Mouse (Mus musculus): ENCODE data around the gene Lingo3. TPM values are rescaled to one million over a fixed set of nuclear protein-coding genes. Genes with fewer than 3 reads are reported as not detected.
A peak's percentile ranks its signal among the peaks of the same experiment; 100 is the strongest.

The Lingo3 gene
- polyA plus RNA-seq, 2 experiments, result 0.56 to 0.88 TPM

GRCm38 (mm10) chr10:80787517-80787916, 56.3 kb downstream of the Lingo3 start:
- no peak overlapping the region for H3K4me3 ChIP-seq (replicated peaks; ENCODE audit: low read length)
- no peak for ATAC-seq (ENCODE audit: low FRiP score, low read depth)
- H3K36me3 ChIP-seq (ENCODE audit: control insufficient read depth, insufficient read depth, low read length), result peaks cover 98% of the 10 kb centered on the region
- no peak overlapping the region for H3K9ac ChIP-seq (ENCODE audit: low read depth, low read length, severe bottlenecking)
- H3K27me3 ChIP-seq (ENCODE audit: control insufficient read depth, insufficient read depth, low read length), result no peaks in the 10 kb centered on the region
- no peaks in the 10 kb centered on the region for H3K4me1 ChIP-seq (ENCODE audit: control insufficient read depth, insufficient read depth, low read length)
- no peaks in the 10 kb centered on the region for H3K9me3 ChIP-seq (ENCODE audit: control insufficient read depth, low read length)
- no peak overlapping the region for H3K4me2 ChIP-seq (replicated peaks; ENCODE audit: low read depth, low read length, severe bottlenecking)
- no peak for DNase-seq (ENCODE audit: low spot score)
- no peak overlapping the region for H3K27ac ChIP-seq (replicated peaks; ENCODE audit: low read depth, low read length)
- 82% methylated on average over 2 of the region's 2 CpGs for WGBS
- no peak for TF ChIP-seq POLR2A (IDR thresholded peaks at IDR 0.05; ENCODE audit: borderline replicate concordance, extremely low read depth, insufficient read depth, insufficient read length)

DNA sequence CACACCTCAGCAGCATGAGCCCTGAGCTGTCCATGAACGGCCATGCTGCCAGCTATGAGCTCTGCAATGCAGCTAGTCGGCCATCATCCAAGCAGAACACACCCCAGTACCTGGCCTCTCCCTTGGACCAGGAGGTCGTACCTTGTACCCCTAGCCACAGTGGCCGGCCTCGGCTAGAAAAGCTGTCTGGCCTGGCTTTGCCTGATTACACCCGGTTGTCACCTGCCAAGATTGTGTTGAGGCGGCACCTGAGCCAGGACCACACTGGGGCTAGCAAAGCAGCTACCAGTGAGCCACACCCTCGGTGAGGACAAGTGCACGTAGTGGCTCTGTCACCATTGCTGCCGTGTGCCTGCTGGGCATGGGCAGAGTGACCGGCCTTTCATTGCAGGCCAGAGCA, 57.9 kb downstream of the Lingo3 start:
- DNase-seq (ENCODE audit: low spot score) (no peak), ATAC-seq (ENCODE audit: low FRiP score, low read depth) (no peak)
- 94% methylated on average over 11 of the region's 11 CpGs for WGBS
- Histone ChIP-seq H3K27me3 (ENCODE audit: control insufficient read depth, insufficient read depth, low read length) (no peaks in the 10 kb centered on the region), H3K4me1 (ENCODE audit: control insufficient read depth, insufficient read depth, low read length) (no peaks in the 10 kb centered on the region), H3K27ac (replicated peaks; ENCODE audit: low read depth, low read length) (no peak overlapping the region), H3K4me3 (replicated peaks; ENCODE audit: low read length) (no peak overlapping the region), H3K9me3 (ENCODE audit: control insufficient read depth, low read length) (no peaks in the 10 kb centered on the region), H3K36me3 (ENCODE audit: control insufficient read depth, insufficient read depth, low read length) (peaks cover 99% of the 10 kb centered on the region), H3K9ac (ENCODE audit: low read depth, low read length, severe bottlenecking) (no peak overlapping the region), H3K4me2 (replicated peaks; ENCODE audit: low read depth, low read length, severe bottlenecking) (no peak overlapping the region)
- TF ChIP-seq POLR2A (IDR thresholded peaks at IDR 0.05; ENCODE audit: borderline replicate concordance, extremely low read depth, insufficient read depth, insufficient read length), result no peak

DNA sequence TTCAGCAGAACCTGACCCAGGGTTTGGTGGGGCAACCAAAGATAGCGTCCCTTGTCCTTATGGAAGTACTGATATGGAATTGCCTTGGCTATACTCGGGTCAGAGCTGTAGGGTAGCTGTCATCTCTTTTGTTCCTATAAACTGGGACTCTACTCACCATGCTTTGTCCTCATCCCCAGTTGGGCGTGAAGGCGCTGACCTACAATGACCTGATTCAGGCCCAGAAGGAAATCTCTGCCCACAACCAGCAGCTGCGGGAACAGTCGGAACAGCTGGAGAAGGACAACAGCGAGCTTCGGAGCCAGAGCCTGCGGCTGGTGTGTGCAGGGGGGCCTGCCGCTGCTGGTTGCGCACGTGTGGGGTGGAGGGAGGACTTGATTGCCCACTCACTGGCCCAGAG, 59.0 kb downstream of the Lingo3 start:
- DNase-seq (ENCODE audit: low spot score) (no peak), ATAC-seq (ENCODE audit: low FRiP score, low read depth) (no peak)
- Histone ChIP-seq H3K9ac (ENCODE audit: low read depth, low read length, severe bottlenecking) (no peak overlapping the region), H3K4me1 (ENCODE audit: control insufficient read depth, insufficient read depth, low read length) (no peaks in the 10 kb centered on the region), H3K4me3 (replicated peaks; ENCODE audit: low read length) (no peak overlapping the region), H3K4me2 (replicated peaks; ENCODE audit: low read depth, low read length, severe bottlenecking) (no peak overlapping the region), H3K27ac (replicated peaks; ENCODE audit: low read depth, low read length) (no peak overlapping the region), H3K27me3 (ENCODE audit: control insufficient read depth, insufficient read depth, low read length) (no peaks in the 10 kb centered on the region), H3K9me3 (ENCODE audit: control insufficient read depth, low read length) (no peaks in the 10 kb centered on the region), H3K36me3 (ENCODE audit: control insufficient read depth, insufficient read depth, low read length) (peaks cover 99% of the 10 kb centered on the region)
- 94% methylated on average over 12 of the region's 12 CpGs for WGBS
- no peak for TF ChIP-seq POLR2A (IDR thresholded peaks at IDR 0.05; ENCODE audit: borderline replicate concordance, extremely low read depth, insufficient read depth, insufficient read length)

DNA sequence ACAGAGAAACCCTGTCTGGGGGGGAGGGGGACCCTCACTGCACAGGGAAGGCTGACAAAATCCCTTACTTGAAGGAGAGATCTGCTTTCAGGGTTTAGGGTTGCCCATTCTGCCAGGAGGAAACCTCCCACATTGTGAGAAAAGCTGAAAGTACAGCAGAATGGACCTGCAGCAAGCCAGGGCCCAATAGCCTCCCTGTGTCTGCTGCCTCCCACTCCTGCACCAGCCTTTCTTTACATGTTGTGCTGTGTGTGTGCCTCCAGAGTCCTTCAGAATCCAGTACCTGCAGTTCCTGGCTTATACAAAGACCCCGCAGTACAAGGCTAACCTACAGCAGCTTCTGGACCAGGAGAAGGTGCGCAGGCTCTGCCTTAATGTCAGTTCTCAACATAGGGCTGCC, 59.5 kb downstream of the Lingo3 start:
- no peak for ATAC-seq (ENCODE audit: low FRiP score, low read depth)
- Histone ChIP-seq H3K9me3 (ENCODE audit: control insufficient read depth, low read length) (no peaks in the 10 kb centered on the region), H3K36me3 (ENCODE audit: control insufficient read depth, insufficient read depth, low read length) (peaks cover 100% of the 10 kb centered on the region), H3K27me3 (ENCODE audit: control insufficient read depth, insufficient read depth, low read length) (no peaks in the 10 kb centered on the region), H3K9ac (ENCODE audit: low read depth, low read length, severe bottlenecking) (no peak overlapping the region), H3K4me3 (replicated peaks; ENCODE audit: low read length) (no peak overlapping the region), H3K4me2 (replicated peaks; ENCODE audit: low read depth, low read length, severe bottlenecking) (no peak overlapping the region), H3K27ac (replicated peaks; ENCODE audit: low read depth, low read length) (no peak overlapping the region), H3K4me1 (ENCODE audit: control insufficient read depth, insufficient read depth, low read length) (no peaks in the 10 kb centered on the region)
- TF ChIP-seq POLR2A (IDR thresholded peaks at IDR 0.05; ENCODE audit: borderline replicate concordance, extremely low read depth, insufficient read depth, insufficient read length), result no peak
- 97% methylated on average over 2 of the region's 2 CpGs for WGBS
- no peak for DNase-seq (ENCODE audit: low spot score)

MicroRNAs within 50 kb of the gene (microRNA counts, 519-probe panel; counts per million panel counts)
- microRNA mmu-miR-1982, result not detected

Small RNA genes within 50 kb of the gene (microRNA-seq; reads per million reads assigned to microRNA genes)
- gene Mir1982, result 2.7 reads per million, percentile 5 among the genes with 10 or more reads in this experiment

Other genes with a start within 250 kb of the Lingo3 start
- 83.1 and 107 TPM in 2 replicates for gene Scamp4, start 241.2 kb downstream of the Lingo3 start, polyA plus RNA-seq (2012; rRNA removed)
- 91.4 and 104 TPM in 2 replicates for gene Scamp4, start 241.2 kb downstream of the Lingo3 start, polyA plus RNA-seq (2014; fragmentation: Nextera tagmentation; extraction: Ambion mirVana)
- gene Adat3, start 241.2 kb downstream of the Lingo3 start, polyA plus RNA-seq (2012; rRNA removed), result 16.8 and 29.2 TPM in 2 replicates
- gene Adat3, start 241.2 kb downstream of the Lingo3 start, polyA plus RNA-seq (2014; fragmentation: Nextera tagmentation; extraction: Ambion mirVana), result 5.6 and 6.4 TPM in 2 replicates
- 5.6 and 6.2 TPM in 2 replicates for gene Gm49322, start 238.0 kb downstream of the Lingo3 start, polyA plus RNA-seq (2012; rRNA removed)
- gene Gm49322, start 238.0 kb downstream of the Lingo3 start, polyA plus RNA-seq (2014; fragmentation: Nextera tagmentation; extraction: Ambion mirVana), result 2.2 and 2.8 TPM in 2 replicates
- 253 and 298 TPM in 2 replicates for gene Csnk1g2, start 221.2 kb downstream of the Lingo3 start, polyA plus RNA-seq (2012; rRNA removed)
- 110 and 125 TPM in 2 replicates for gene Csnk1g2, start 221.2 kb downstream of the Lingo3 start, polyA plus RNA-seq (2014; fragmentation: Nextera tagmentation; extraction: Ambion mirVana)
- 87.8 and 122 TPM in 2 replicates for gene Btbd2, start 187.0 kb downstream of the Lingo3 start, polyA plus RNA-seq (2012; rRNA removed)
- gene Btbd2, start 187.0 kb downstream of the Lingo3 start, polyA plus RNA-seq (2014; fragmentation: Nextera tagmentation; extraction: Ambion mirVana), result 78.0 and 89.1 TPM in 2 replicates
- gene Mknk2, start 165.9 kb downstream of the Lingo3 start, polyA plus RNA-seq (2012; rRNA removed), result 108 and 147 TPM in 2 replicates
- 93.0 and 97.7 TPM in 2 replicates for gene Mknk2, start 165.9 kb downstream of the Lingo3 start, polyA plus RNA-seq (2014; fragmentation: Nextera tagmentation; extraction: Ambion mirVana)
- 33.7 and 42.7 TPM in 2 replicates for gene Mob3a, start 142.1 kb downstream of the Lingo3 start, polyA plus RNA-seq (2012; rRNA removed)
- 35.9 and 36.5 TPM in 2 replicates for gene Mob3a, start 142.1 kb downstream of the Lingo3 start, polyA plus RNA-seq (2014; fragmentation: Nextera tagmentation; extraction: Ambion mirVana)
- 64.5 and 66.1 TPM in 2 replicates for gene Izumo4, start 141.9 kb downstream of the Lingo3 start, polyA plus RNA-seq (2012; rRNA removed)
- gene Izumo4, start 141.9 kb downstream of the Lingo3 start, polyA plus RNA-seq (2014; fragmentation: Nextera tagmentation; extraction: Ambion mirVana), result 14.4 and 15.9 TPM in 2 replicates
- 123 and 150 TPM in 2 replicates for gene Ap3d1, start 101.8 kb downstream of the Lingo3 start, polyA plus RNA-seq (2012; rRNA removed)
- 75.1 and 82.9 TPM in 2 replicates for gene Ap3d1, start 101.8 kb downstream of the Lingo3 start, polyA plus RNA-seq (2014; fragmentation: Nextera tagmentation; extraction: Ambion mirVana)
- 55.1 and 72.2 TPM in 2 replicates for gene Dot1l, start 88.8 kb downstream of the Lingo3 start, polyA plus RNA-seq (2012; rRNA removed)
- 22.7 and 25.6 TPM in 2 replicates for gene Dot1l, start 88.8 kb downstream of the Lingo3 start, polyA plus RNA-seq (2014; fragmentation: Nextera tagmentation; extraction: Ambion mirVana)
- gene Sf3a2, start 45.8 kb downstream of the Lingo3 start, polyA plus RNA-seq (2012; rRNA removed), result 78.0 and 102 TPM in 2 replicates
- gene Sf3a2, start 45.8 kb downstream of the Lingo3 start, polyA plus RNA-seq (2014; fragmentation: Nextera tagmentation; extraction: Ambion mirVana), result 80.6 and 87.6 TPM in 2 replicates
- 109 and 110 TPM in 2 replicates for gene Plekhj1, start 45.4 kb downstream of the Lingo3 start, polyA plus RNA-seq (2012; rRNA removed)
- gene Plekhj1, start 45.4 kb downstream of the Lingo3 start, polyA plus RNA-seq (2014; fragmentation: Nextera tagmentation; extraction: Ambion mirVana), result 119 and 121 TPM in 2 replicates
- 1.0 and 1.9 TPM in 2 replicates for gene Amh, start 38.8 kb downstream of the Lingo3 start, polyA plus RNA-seq (2012; rRNA removed)
- 0.11 TPM in 1 of 2 replicates, not detected in the other for gene Amh, start 38.8 kb downstream of the Lingo3 start, polyA plus RNA-seq (2014; fragmentation: Nextera tagmentation; extraction: Ambion mirVana)
- 8.5 and 12.1 TPM in 2 replicates for gene Jsrp1, start 30.5 kb downstream of the Lingo3 start, polyA plus RNA-seq (2012; rRNA removed)
- gene Jsrp1, start 30.5 kb downstream of the Lingo3 start, polyA plus RNA-seq (2014; fragmentation: Nextera tagmentation; extraction: Ambion mirVana), result 5.1 and 6.1 TPM in 2 replicates
- 882 and 1,248 TPM in 2 replicates for gene Oaz1, start 17.4 kb downstream of the Lingo3 start, polyA plus RNA-seq (2012; rRNA removed)
- 1,813 and 1,884 TPM in 2 replicates for gene Oaz1, start 17.4 kb downstream of the Lingo3 start, polyA plus RNA-seq (2014; fragmentation: Nextera tagmentation; extraction: Ambion mirVana)
- 366 and 417 TPM in 2 replicates for gene Lsm7, start 11.2 kb upstream of the Lingo3 start, polyA plus RNA-seq (2012; rRNA removed)
- 360 and 371 TPM in 2 replicates for gene Lsm7, start 11.2 kb upstream of the Lingo3 start, polyA plus RNA-seq (2014; fragmentation: Nextera tagmentation; extraction: Ambion mirVana)
- gene Sppl2b, start 11.2 kb upstream of the Lingo3 start, polyA plus RNA-seq (2012; rRNA removed), result 86.8 and 128 TPM in 2 replicates
- 40.8 and 41.8 TPM in 2 replicates for gene Sppl2b, start 11.2 kb upstream of the Lingo3 start, polyA plus RNA-seq (2014; fragmentation: Nextera tagmentation; extraction: Ambion mirVana)
- 0.04 TPM in 1 of 2 replicates, not detected in the other for gene Tmprss9, start 27.8 kb upstream of the Lingo3 start, polyA plus RNA-seq (2012; rRNA removed)
- 0.10 TPM in 1 of 2 replicates, not detected in the other for gene Tmprss9, start 27.8 kb upstream of the Lingo3 start, polyA plus RNA-seq (2014; fragmentation: Nextera tagmentation; extraction: Ambion mirVana)
- 187 and 229 TPM in 2 replicates for gene Timm13, start 56.9 kb upstream of the Lingo3 start, polyA plus RNA-seq (2012; rRNA removed)
- 330 and 335 TPM in 2 replicates for gene Timm13, start 56.9 kb upstream of the Lingo3 start, polyA plus RNA-seq (2014; fragmentation: Nextera tagmentation; extraction: Ambion mirVana)
- 75.9 and 77.5 TPM in 2 replicates for gene Lmnb2, start 74.2 kb upstream of the Lingo3 start, polyA plus RNA-seq (2012; rRNA removed)
- gene Lmnb2, start 74.2 kb upstream of the Lingo3 start, polyA plus RNA-seq (2014; fragmentation: Nextera tagmentation; extraction: Ambion mirVana), result 19.1 and 21.5 TPM in 2 replicates
- 46.2 and 52.2 TPM in 2 replicates for gene Gadd45b, start 86.0 kb upstream of the Lingo3 start, polyA plus RNA-seq (2012; rRNA removed)
- 33.8 and 36.6 TPM in 2 replicates for gene Gadd45b, start 86.0 kb upstream of the Lingo3 start, polyA plus RNA-seq (2014; fragmentation: Nextera tagmentation; extraction: Ambion mirVana)
- 7.6 and 7.9 TPM in 2 replicates for gene Gng7, start 170.9 kb upstream of the Lingo3 start, polyA plus RNA-seq (2012; rRNA removed)
- 6.5 and 7.2 TPM in 2 replicates for gene Gng7, start 170.9 kb upstream of the Lingo3 start, polyA plus RNA-seq (2014; fragmentation: Nextera tagmentation; extraction: Ambion mirVana)
- gene Diras1, start 181.6 kb upstream of the Lingo3 start, polyA plus RNA-seq (2012; rRNA removed), result 0.13 and 0.20 TPM in 2 replicates
- gene Diras1, start 181.6 kb upstream of the Lingo3 start, polyA plus RNA-seq (2014; fragmentation: Nextera tagmentation; extraction: Ambion mirVana), result not detected in 2 replicates
- 25.9 and 33.0 TPM in 2 replicates for gene Slc39a3, start 193.4 kb upstream of the Lingo3 start, polyA plus RNA-seq (2012; rRNA removed)
- 12.8 and 14.8 TPM in 2 replicates for gene Slc39a3, start 193.4 kb upstream of the Lingo3 start, polyA plus RNA-seq (2014; fragmentation: Nextera tagmentation; extraction: Ambion mirVana)
- 205 and 263 TPM in 2 replicates for gene Sgta, start 216.1 kb upstream of the Lingo3 start, polyA plus RNA-seq (2012; rRNA removed)
- 176 and 192 TPM in 2 replicates for gene Sgta, start 216.1 kb upstream of the Lingo3 start, polyA plus RNA-seq (2014; fragmentation: Nextera tagmentation; extraction: Ambion mirVana)
- gene Thop1, start 226.0 kb upstream of the Lingo3 start, polyA plus RNA-seq (2012; rRNA removed), result 79.0 and 93.4 TPM in 2 replicates
- gene Thop1, start 226.0 kb upstream of the Lingo3 start, polyA plus RNA-seq (2014; fragmentation: Nextera tagmentation; extraction: Ambion mirVana), result 52.4 and 54.1 TPM in 2 replicates

Data from limb, embryonic 14.5 days (tissue).